Mouse (Mus musculus) liver, embryonic 15.5 days (tissue): ENCODE results near the gene Meis3. TPM values are rescaled to one million over a fixed set of nuclear protein-coding genes. Genes with fewer than 3 reads are reported as not detected.

ENCODE experiments used
- ATAC-seq: fragments of 200-750 bp; cut with Nextera tagmentation; 2 replicates; pipeline ENCODE4 v1.8.0; 2017; ENCODE audit warnings: moderate number of reproducible peaks, mild to moderate bottlenecking, moderate library complexity; ENCODE audit not compliant: insufficient read depth
- H3K27ac ChIP-seq: fragments of 300-500 bp; sonication (generic); replicated peaks from 2 replicates; pipeline ENCODE4 v1.5.1; 2015; ENCODE audit warnings: mild to moderate bottlenecking, inconsistent platforms
- H3K27me3 ChIP-seq: fragments of 300-500 bp; sonication (generic); 2 replicates; pipeline ENCODE4 v1.6.1; 2015; ENCODE audit warnings: mild to moderate bottlenecking, inconsistent platforms
- H3K36me3 ChIP-seq: fragments of 300-500 bp; sonication (generic); replicated peaks from 2 replicates; pipeline ENCODE4 v1.6.1; 2015; ENCODE audit warnings: moderate library complexity, mild to moderate bottlenecking, inconsistent platforms
- H3K4me1 ChIP-seq: fragments of 300-500 bp; sonication (generic); replicated peaks from 2 replicates; pipeline ENCODE4 v1.6.1; 2015; ENCODE audit warnings: inconsistent platforms
- H3K4me2 ChIP-seq: fragments of 300-500 bp; sonication (generic); 2 replicates; pipeline ENCODE4 v1.6.1; 2015; ENCODE audit warnings: moderate library complexity, mild to moderate bottlenecking, inconsistent platforms
- H3K4me3 ChIP-seq: fragments of 300-500 bp; sonication (generic); replicated peaks from 2 replicates; pipeline ENCODE4 v1.5.1; 2015; ENCODE audit warnings: mild to moderate bottlenecking, inconsistent platforms
- H3K9ac ChIP-seq: fragments of 300-500 bp; sonication (generic); 2 replicates; pipeline ENCODE4 v1.6.1; 2015; ENCODE audit warnings: moderate library complexity, mild to moderate bottlenecking, inconsistent platforms
- H3K9me3 ChIP-seq: fragments of 300-500 bp; sonication (generic); replicated peaks from 2 replicates; pipeline ENCODE4 v1.6.1; 2016; ENCODE audit warnings: inconsistent platforms
- WGBS: fragments of 180-500 bp; shearing (Covaris S2); methylation state at CpG from one replicate; pipeline ENCODE4 v1.1.7; 2015; ENCODE audit warnings: mixed read lengths; ENCODE audit not compliant: insufficient replicate concordance; 5-methylcytosine and 5-hydroxymethylcytosine counted together
- polyA plus RNA-seq: library from polyadenylated mRNA; unstranded; fragments of >200 nt; fragmentation: Nextera tagmentation; extraction: Ambion mirVana; gene quantifications from 2 replicates; pipeline ENCODE4 v1.2.1, GENCODE M21; 2015

Meis3 gene
- polyA plus RNA-seq, 1 experiment from 2014 or later, result 1.3 TPM

DNA sequence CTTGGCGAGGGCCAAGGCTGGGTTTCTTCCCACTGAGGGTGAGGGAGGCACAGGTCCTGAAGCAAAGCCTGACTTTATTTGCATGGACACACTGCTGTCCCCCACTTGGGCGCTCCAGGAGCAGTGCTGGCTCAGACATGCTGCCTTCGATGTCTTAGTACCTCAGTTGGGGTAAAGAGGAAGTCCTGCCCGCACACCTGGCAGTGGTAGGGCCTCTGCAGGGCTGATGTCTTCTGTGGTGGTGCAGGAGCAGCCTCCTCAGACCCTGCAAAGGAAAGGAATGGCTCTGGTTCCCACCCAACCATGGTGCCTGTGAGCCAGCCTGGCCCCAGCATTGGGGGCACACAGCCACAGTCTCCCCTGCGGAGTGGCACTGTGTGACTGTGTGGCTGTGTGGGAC, 22.3 kb downstream of the Meis3 start:
- H3K9me3 ChIP-seq, result no peaks in the 10 kb centered on the region
- no peak for ATAC-seq
- H3K9ac ChIP-seq, result no peak overlapping the region
- no peak overlapping the region for H3K4me3 ChIP-seq
- H3K36me3 ChIP-seq, result peaks cover 28% of the 10 kb centered on the region
- H3K4me2 ChIP-seq, result no peak overlapping the region
- 53% methylated on average over 5 of the region's 5 CpGs for WGBS
- H3K4me1 ChIP-seq, result no peaks in the 10 kb centered on the region
- no peaks in the 10 kb centered on the region for H3K27me3 ChIP-seq
- H3K27ac ChIP-seq, result no peak overlapping the region

DNA sequence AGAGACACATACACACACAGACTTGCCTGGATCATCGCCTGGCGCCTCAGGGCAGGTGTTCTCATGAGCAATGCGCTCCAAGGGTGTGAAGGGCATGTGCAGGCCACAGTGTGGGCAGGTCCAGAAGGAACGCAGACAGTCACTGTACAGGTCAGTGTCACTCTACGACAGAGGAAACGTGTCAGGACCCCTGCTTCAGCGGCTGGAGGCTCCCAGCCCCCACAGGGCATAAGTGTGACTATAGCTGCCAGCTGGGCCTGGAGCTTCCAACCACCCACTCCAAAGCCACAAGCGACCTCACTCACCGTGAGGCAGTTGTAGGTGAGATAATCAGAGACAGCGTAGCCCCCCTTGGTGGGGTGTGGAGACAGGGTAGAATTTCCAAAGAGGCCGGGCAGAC, 23.6 kb downstream of the Meis3 start:
- Histone ChIP-seq H3K4me1 (no peaks in the 10 kb centered on the region), H3K4me2 (no peak overlapping the region), H3K27ac (no peak overlapping the region), H3K27me3 (no peaks in the 10 kb centered on the region), H3K9me3 (no peaks in the 10 kb centered on the region), H3K36me3 (peaks cover 37% of the 10 kb centered on the region), H3K4me3 (no peak overlapping the region), H3K9ac (no peak overlapping the region)
- WGBS, result 76% methylated on average over 11 of the region's 11 CpGs
- no peak for ATAC-seq

GRCm38 (mm10) chr7:16201136-16201535, 26.2 kb downstream of the Meis3 start:
- H3K4me3 ChIP-seq, result no peak overlapping the region
- no peaks in the 10 kb centered on the region for H3K9me3 ChIP-seq
- no peak overlapping the region for H3K9ac ChIP-seq
- peaks cover 45% of the 10 kb centered on the region for H3K36me3 ChIP-seq
- no peak overlapping the region for H3K4me2 ChIP-seq
- WGBS, result 34% methylated on average over 6 of the region's 6 CpGs
- ATAC-seq, result no peak
- H3K27me3 ChIP-seq, result no peaks in the 10 kb centered on the region
- no peak overlapping the region for H3K27ac ChIP-seq
- H3K4me1 ChIP-seq, result no peaks in the 10 kb centered on the region

DNA sequence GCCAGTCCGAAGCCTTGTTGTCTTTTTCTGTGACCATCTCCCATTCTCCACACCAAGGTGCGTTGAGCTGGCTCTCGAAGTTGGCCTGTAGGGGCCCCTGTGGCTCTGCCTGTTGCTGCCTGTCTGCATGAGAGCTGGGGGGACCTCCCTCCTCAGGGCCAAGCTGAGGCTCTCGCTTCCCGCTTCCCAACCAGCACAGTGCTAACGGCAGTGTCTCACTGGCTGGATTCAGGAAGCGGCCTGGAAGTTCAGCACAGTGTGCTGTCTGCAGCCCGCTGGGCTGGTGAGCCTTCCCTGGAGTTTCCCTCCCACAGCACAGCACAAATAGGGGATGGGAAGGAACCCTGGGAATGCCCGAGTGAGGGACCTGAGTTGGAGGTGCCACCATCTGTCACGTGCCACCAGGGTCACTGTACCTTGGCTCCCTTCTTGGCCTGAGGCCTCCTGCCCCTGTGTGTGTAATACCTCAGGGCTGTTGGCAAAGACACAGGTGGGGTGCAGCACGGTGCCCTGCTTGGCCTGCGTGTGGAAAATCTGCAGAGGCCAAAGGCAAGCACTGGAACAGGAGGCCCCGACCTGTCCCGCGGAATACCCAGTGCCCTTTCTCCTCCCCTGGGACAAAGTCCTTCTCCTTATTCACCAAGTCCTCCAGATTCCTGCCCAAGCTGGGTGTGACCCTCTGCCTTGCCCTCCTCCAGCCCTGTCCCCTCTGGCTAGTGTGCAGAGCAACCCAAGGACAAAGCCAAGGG, 28.0 kb downstream of the Meis3 start:
- H3K27me3 ChIP-seq, result no peaks in the 10 kb centered on the region
- peaks cover 36% of the 10 kb centered on the region; the same call in 1 of the 2 replicates for H3K36me3 ChIP-seq
- no peaks in the 10 kb centered on the region for H3K4me1 ChIP-seq
- no peak overlapping the region for H3K27ac ChIP-seq
- no peak overlapping the region for H3K4me2 ChIP-seq
- H3K9ac ChIP-seq, result no peak overlapping the region
- 79% methylated on average over 15 of the region's 15 CpGs for WGBS
- ATAC-seq, result no peak
- no peaks in the 10 kb centered on the region for H3K9me3 ChIP-seq
- H3K4me3 ChIP-seq, result no peak overlapping the region

GRCm38 (mm10) chr7:16203505-16203903, 28.6 kb downstream of the Meis3 start:
- no peak overlapping the region for H3K27ac ChIP-seq
- H3K9me3 ChIP-seq, result no peaks in the 10 kb centered on the region
- H3K36me3 ChIP-seq, result peaks cover 31% of the 10 kb centered on the region; the same call in 1 of the 2 replicates
- no peaks in the 10 kb centered on the region for H3K27me3 ChIP-seq
- H3K4me3 ChIP-seq, result no peak overlapping the region
- H3K4me2 ChIP-seq, result no peak overlapping the region
- H3K4me1 ChIP-seq, result no peaks in the 10 kb centered on the region
- ATAC-seq, result no peak
- no peak overlapping the region for H3K9ac ChIP-seq
- whole genome bisulfite sequencing, result 84% methylated on average over 13 of the region's 13 CpGs

DNA sequence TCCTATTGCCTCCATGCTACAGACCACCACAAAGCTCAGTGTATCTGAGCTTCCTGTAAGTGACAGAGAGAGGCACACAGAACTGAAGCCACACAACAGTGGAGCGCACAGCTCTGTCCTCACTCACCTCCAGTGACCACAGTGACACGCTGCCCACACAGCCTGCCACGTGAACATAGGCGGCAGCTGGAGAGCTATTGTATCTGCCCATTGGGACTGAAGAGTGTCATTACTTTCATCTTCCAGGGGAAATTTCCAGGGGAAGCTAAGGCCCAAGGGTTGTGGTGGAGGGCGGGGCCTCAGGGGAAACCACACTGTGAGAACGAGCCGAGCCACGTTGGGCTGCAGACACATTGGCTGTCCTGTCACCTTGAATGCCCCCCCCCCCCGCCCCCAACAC, 29.9 kb downstream of the Meis3 start:
- Histone ChIP-seq H3K4me1 (no peaks in the 10 kb centered on the region), H3K27me3 (no peaks in the 10 kb centered on the region), H3K36me3 (peaks cover 31% of the 10 kb centered on the region; the same call in 1 of the 2 replicates), H3K4me3 (no peak overlapping the region), H3K27ac (no peak overlapping the region), H3K4me2 (no peak overlapping the region), H3K9ac (no peak overlapping the region), H3K9me3 (no peaks in the 10 kb centered on the region)
- 63% methylated on average over 8 of the region's 9 CpGs for WGBS
- ATAC-seq, result no peak

DNA sequence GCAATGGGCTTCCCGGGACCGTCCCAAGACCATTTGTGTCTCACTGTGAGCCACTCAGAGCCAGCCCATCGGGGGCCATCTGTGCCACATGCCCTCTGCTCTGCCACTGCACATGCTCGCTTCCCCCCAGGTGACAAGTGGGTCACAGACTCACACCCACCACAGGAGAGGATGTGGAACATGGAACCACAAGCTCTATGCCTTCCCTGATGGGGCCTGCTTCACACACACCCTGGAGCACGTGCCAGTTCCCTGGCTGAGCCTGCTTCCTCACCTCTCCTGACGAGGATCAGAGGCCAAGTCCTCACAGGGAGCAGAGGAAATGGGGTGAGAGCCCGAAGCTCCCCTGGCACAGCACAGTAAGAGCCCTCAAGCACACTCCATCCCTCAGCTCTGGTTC, 32.2 kb downstream of the Meis3 start:
- 68% methylated on average over 7 of the region's 7 CpGs for WGBS
- Histone ChIP-seq H3K9me3 (no peaks in the 10 kb centered on the region), H3K9ac (no peak overlapping the region), H3K27ac (0 out of 2 replicates have a peak overlapping the region, but pooled peaks have one; percentile 9), H3K27me3 (no peaks in the 10 kb centered on the region), H3K4me1 (no peaks in the 10 kb centered on the region), H3K4me3 (no peak overlapping the region), H3K4me2 (no peak overlapping the region), H3K36me3 (peaks cover 33% of the 10 kb centered on the region)
- no peak for ATAC-seq

DNA sequence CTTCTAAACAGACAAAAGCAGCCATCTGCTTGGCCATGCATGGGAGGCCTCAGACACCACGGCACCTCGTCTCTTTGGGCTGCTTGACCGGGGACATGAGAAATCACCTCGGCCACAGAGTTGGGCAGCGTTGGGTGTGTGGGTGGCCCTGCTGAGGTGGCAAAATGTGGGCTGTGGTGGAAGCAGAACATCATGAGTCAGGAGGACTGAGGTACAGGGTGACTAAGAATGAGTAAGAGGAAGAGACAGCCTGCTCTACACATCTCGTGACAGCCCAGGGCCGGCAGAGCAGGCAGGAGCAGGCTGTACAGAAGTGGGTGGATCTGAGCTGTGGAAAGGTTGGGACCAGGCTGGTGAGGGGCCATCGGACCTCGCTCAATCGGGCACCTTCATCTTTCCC, 32.6 kb downstream of the Meis3 start:
- Histone ChIP-seq H3K9me3 (no peaks in the 10 kb centered on the region), H3K27me3 (no peaks in the 10 kb centered on the region), H3K9ac (no peak overlapping the region), H3K4me2 (no peak overlapping the region), H3K27ac (0 out of 2 replicates have a peak overlapping the region, but pooled peaks have one; percentile 9), H3K36me3 (peaks cover 33% of the 10 kb centered on the region), H3K4me3 (no peak overlapping the region), H3K4me1 (no peaks in the 10 kb centered on the region)
- no peak for ATAC-seq
- 76% methylated on average over 10 of the region's 10 CpGs for WGBS

DNA sequence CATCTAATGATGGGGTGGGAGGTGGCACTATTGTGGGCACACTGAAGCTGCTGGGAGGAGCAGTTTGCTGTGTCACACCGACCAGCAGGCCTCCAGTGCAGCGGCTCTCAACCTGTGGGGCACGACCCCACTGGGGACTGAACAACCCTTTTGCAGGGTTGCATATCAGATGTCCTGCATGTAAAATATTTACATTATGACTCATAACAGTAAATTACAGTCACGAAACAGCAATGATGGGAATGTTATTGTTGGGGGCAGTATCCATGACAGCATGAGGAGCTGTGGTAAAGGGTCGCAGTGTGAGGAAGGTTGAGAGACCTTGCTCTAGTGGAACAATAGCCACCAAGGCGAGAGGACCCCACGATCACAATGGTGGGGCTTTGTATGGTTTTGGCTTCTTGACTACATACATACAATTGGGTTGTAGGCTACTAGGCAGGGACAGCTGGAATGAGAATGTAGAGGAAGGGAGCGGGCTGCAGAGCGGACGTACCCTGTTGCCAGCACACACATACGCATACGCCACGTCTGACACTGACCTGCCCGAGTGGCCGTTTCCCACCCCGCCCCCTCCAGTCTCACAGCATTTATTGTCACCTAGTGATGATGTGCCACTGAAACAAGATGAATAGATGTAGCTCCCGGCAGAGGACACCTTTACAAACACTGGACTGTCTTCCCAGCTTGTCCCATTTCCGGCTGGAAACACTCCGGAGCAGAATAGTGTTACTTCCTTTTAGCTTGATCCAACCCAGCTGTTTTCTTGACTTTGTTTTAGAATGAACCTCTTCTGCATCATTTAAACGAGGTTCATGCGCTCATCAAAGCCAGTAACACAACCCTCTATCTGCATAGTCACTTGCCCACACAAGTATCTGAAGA, 34.1 kb downstream of the Meis3 start:
- Histone ChIP-seq H3K27ac (no peak overlapping the region), H3K36me3 (peaks cover 24% of the 10 kb centered on the region), H3K27me3 (no peaks in the 10 kb centered on the region), H3K4me3 (no peak overlapping the region), H3K9ac (no peak overlapping the region), H3K4me1 (no peaks in the 10 kb centered on the region; the same call in 1 of the 2 replicates), H3K4me2 (no peak overlapping the region), H3K9me3 (no peaks in the 10 kb centered on the region)
- 75% methylated on average over 21 of the region's 21 CpGs for WGBS
- no peak for ATAC-seq

- no peak overlapping the region for H3K4me3 ChIP-seq
- H3K9me3 ChIP-seq, result no peaks in the 10 kb centered on the region
- H3K4me1 ChIP-seq, result no peaks in the 10 kb centered on the region; the same call in 1 of the 2 replicates
- no peak overlapping the region for H3K27ac ChIP-seq
- peaks cover 39% of the 10 kb centered on the region for H3K36me3 ChIP-seq
- no peak overlapping the region for H3K9ac ChIP-seq
- no peak for ATAC-seq
- H3K4me2 ChIP-seq, result no peak overlapping the region
- no peaks in the 10 kb centered on the region for H3K27me3 ChIP-seq
- WGBS, result 67% methylated on average over 12 of the region's 12 CpGs
Measured at GRCm38 (mm10) chr7:16210862-16211365, 36.0 kb downstream of the Meis3 start.

- Histone ChIP-seq H3K4me3 (no peak overlapping the region), H3K4me2 (no peak overlapping the region), H3K27me3 (no peaks in the 10 kb centered on the region), H3K9ac (no peak overlapping the region), H3K4me1 (no peaks in the 10 kb centered on the region; the same call in 1 of the 2 replicates), H3K36me3 (peaks cover 55% of the 10 kb centered on the region), H3K9me3 (no peaks in the 10 kb centered on the region), H3K27ac (no peak overlapping the region)
- 0 out of 2 replicates have a peak, but pooled peaks have one; percentile 33 for ATAC-seq
- WGBS, result 84% methylated on average over 6 of the region's 6 CpGs
Measured at GRCm38 (mm10) chr7:16213196-16213595, 38.3 kb downstream of the Meis3 start.
